Mouse (Mus musculus) cerebellum, adult 18-20 months (tissue): ENCODE measurements around the gene Il17d.

Source experiments
- DNase-seq, 2 experiments: peaks; one replicate each; pipeline ENCODE4 v3.0.0; 2021

Il17d gene

GRCm38 (mm10) chr14:57524671-57525387 lies at the start of gene Il17d:
TSS of gene Il17d (plus strand) at chr14:57524777.
- DNase-seq, result peak; percentile 61 to 74

- peak in 1 of 2 experiments; percentile 10 for DNase-seq
These were observed 49.5 kb upstream of the Il17d start for GRCm38 (mm10) chr14:57475057-57475456.

- DNase-seq, result no peak
These were observed 42.3 kb upstream of the Il17d start for GRCm38 (mm10) chr14:57482262-57482661.

GRCm38 (mm10) chr14:57484183-57484582 lies 40.4 kb upstream of the Il17d start:
- no peak for DNase-seq

GRCm38 (mm10) chr14:57489696-57490095 lies 34.9 kb upstream of the Il17d start:
- no peak for DNase-seq

- no peak for DNase-seq
These were observed 30.7 kb upstream of the Il17d start for GRCm38 (mm10) chr14:57493840-57494239.

GRCm38 (mm10) chr14:57503729-57504128 lies 20.8 kb upstream of the Il17d start:
- peak; percentile 88 to 96 for DNase-seq

- no peak for DNase-seq
These were observed 15.0 kb upstream of the Il17d start for GRCm38 (mm10) chr14:57509554-57509953.

- DNase-seq, result no peak
These were observed 9.3 kb upstream of the Il17d start for GRCm38 (mm10) chr14:57515156-57515762.

GRCm38 (mm10) chr14:57517001-57517400 lies 7.6 kb upstream of the Il17d start:
- no peak for DNase-seq

GRCm38 (mm10) chr14:57523762-57524161 lies 815 bp upstream of the Il17d start:
- DNase-seq, result no peak

- peak; percentile 86 to 88 for DNase-seq
These were observed 942 bp downstream of the Il17d start for GRCm38 (mm10) chr14:57525388-57526049.

- peak; percentile 38 to 49 for DNase-seq
These were observed 1.6 kb downstream of the Il17d start for GRCm38 (mm10) chr14:57526050-57526623.

GRCm38 (mm10) chr14:57527122-57527521 lies 2.5 kb downstream of the Il17d start:
- DNase-seq, result no peak

GRCm38 (mm10) chr14:57527598-57527997 lies 3.0 kb downstream of the Il17d start:
- DNase-seq, result no peak

- no peak for DNase-seq
These were observed 4.7 kb downstream of the Il17d start for GRCm38 (mm10) chr14:57529086-57529785.

- DNase-seq, result no peak
These were observed 5.4 kb downstream of the Il17d start for GRCm38 (mm10) chr14:57529786-57530515.

GRCm38 (mm10) chr14:57532577-57532976 lies 8.0 kb downstream of the Il17d start:
- no peak for DNase-seq

- DNase-seq, result peak; percentile 58 to 74
These were observed 8.6 kb downstream of the Il17d start for GRCm38 (mm10) chr14:57533214-57533613.

- DNase-seq, result no peak
These were observed 9.3 kb downstream of the Il17d start for GRCm38 (mm10) chr14:57533841-57534240.

- DNase-seq, result no peak
These were observed 9.8 kb downstream of the Il17d start for GRCm38 (mm10) chr14:57534346-57534745.

- peak; percentile 53 to 56 for DNase-seq
These were observed 10.4 kb downstream of the Il17d start for GRCm38 (mm10) chr14:57534961-57535360.
